Mouse (Mus musculus): ENCODE data around the gene Olfr479. TPM values are rescaled to one million over a fixed set of nuclear protein-coding genes. Genes with fewer than 3 reads are reported as not detected.

Gene Olfr479
- not detected for polyA plus RNA-seq (2014; fragmentation: Illumina TruSeq; extraction: RNeasy Lipid Tissue Mini Kit (QIAGEN cat#74804))

GRCm38 (mm10) chr7:108050393-108050792, at the start of gene Olfr479:
TSS of gene Olfr479 (plus strand) at chr7:108050693.

GRCm38 (mm10) chr7:108033889-108034288, 16.6 kb upstream of the Olfr479 start, which contains the start of gene Olfr478:
TSS of gene Olfr478 (minus strand) at chr7:108033989.

GRCm38 (mm10) chr7:108067246-108067645, 16.8 kb downstream of the Olfr479 start, which contains the start of gene Olfr480:
TSS of gene Olfr480 (minus strand) at chr7:108067346.

GRCm38 (mm10) chr7:108079555-108079954, 29.1 kb downstream of the Olfr479 start, which contains the start of gene Olfr481:
TSS of gene Olfr481 (plus strand) at chr7:108079855.

GRCm38 (mm10) chr7:108097486-108097885, 47.0 kb downstream of the Olfr479 start, which contains the start of gene Olfr482:
TSS of gene Olfr482 (minus strand) at chr7:108097586.

GRCm38 (mm10) chr7:108100549-108100948, 50.1 kb downstream of the Olfr479 start, which contains the start of gene Olfr483:
TSS of gene Olfr483 (plus strand) at chr7:108100849.

Other genes starting within 250 kb of the Olfr479 start
- not detected for gene Ovch2, start 249.5 kb upstream of the Olfr479 start, polyA plus RNA-seq (2014; fragmentation: Illumina TruSeq; extraction: RNeasy Lipid Tissue Mini Kit (QIAGEN cat#74804))
- gene Olfr467, start 238.4 kb upstream of the Olfr479 start, polyA plus RNA-seq (2014; fragmentation: Illumina TruSeq; extraction: RNeasy Lipid Tissue Mini Kit (QIAGEN cat#74804)) = not detected
- gene Olfr469, start 225.2 kb upstream of the Olfr479 start, polyA plus RNA-seq (2014; fragmentation: Illumina TruSeq; extraction: RNeasy Lipid Tissue Mini Kit (QIAGEN cat#74804)) = not detected
- not detected for gene Olfr470, start 203.2 kb upstream of the Olfr479 start, polyA plus RNA-seq (2014; fragmentation: Illumina TruSeq; extraction: RNeasy Lipid Tissue Mini Kit (QIAGEN cat#74804))
- gene Olfr472, start 152.8 kb upstream of the Olfr479 start, polyA plus RNA-seq (2014; fragmentation: Illumina TruSeq; extraction: RNeasy Lipid Tissue Mini Kit (QIAGEN cat#74804)) = not detected
- not detected for gene Olfr473, start 120.2 kb upstream of the Olfr479 start, polyA plus RNA-seq (2014; fragmentation: Illumina TruSeq; extraction: RNeasy Lipid Tissue Mini Kit (QIAGEN cat#74804))
- not detected for gene Olfr474, start 96.0 kb upstream of the Olfr479 start, polyA plus RNA-seq (2014; fragmentation: Illumina TruSeq; extraction: RNeasy Lipid Tissue Mini Kit (QIAGEN cat#74804))
- not detected for gene Olfr476, start 85.9 kb upstream of the Olfr479 start, polyA plus RNA-seq (2014; fragmentation: Illumina TruSeq; extraction: RNeasy Lipid Tissue Mini Kit (QIAGEN cat#74804))
- not detected for gene Olfr477, start 64.0 kb upstream of the Olfr479 start, polyA plus RNA-seq (2014; fragmentation: Illumina TruSeq; extraction: RNeasy Lipid Tissue Mini Kit (QIAGEN cat#74804))
- gene Olfr478, start 16.7 kb upstream of the Olfr479 start, polyA plus RNA-seq (2014; fragmentation: Illumina TruSeq; extraction: RNeasy Lipid Tissue Mini Kit (QIAGEN cat#74804)) = not detected
- not detected for gene Olfr480, start 16.7 kb downstream of the Olfr479 start, polyA plus RNA-seq (2014; fragmentation: Illumina TruSeq; extraction: RNeasy Lipid Tissue Mini Kit (QIAGEN cat#74804))
- not detected for gene Olfr481, start 29.2 kb downstream of the Olfr479 start, polyA plus RNA-seq (2014; fragmentation: Illumina TruSeq; extraction: RNeasy Lipid Tissue Mini Kit (QIAGEN cat#74804))
- not detected for gene Olfr482, start 46.9 kb downstream of the Olfr479 start, polyA plus RNA-seq (2014; fragmentation: Illumina TruSeq; extraction: RNeasy Lipid Tissue Mini Kit (QIAGEN cat#74804))
- not detected for gene Olfr483, start 50.2 kb downstream of the Olfr479 start, polyA plus RNA-seq (2014; fragmentation: Illumina TruSeq; extraction: RNeasy Lipid Tissue Mini Kit (QIAGEN cat#74804))
- gene Olfr484, start 76.8 kb downstream of the Olfr479 start, polyA plus RNA-seq (2014; fragmentation: Illumina TruSeq; extraction: RNeasy Lipid Tissue Mini Kit (QIAGEN cat#74804)) = not detected
- not detected for gene Olfr485, start 109.2 kb downstream of the Olfr479 start, polyA plus RNA-seq (2014; fragmentation: Illumina TruSeq; extraction: RNeasy Lipid Tissue Mini Kit (QIAGEN cat#74804))
- not detected for gene Olfr486, start 122.0 kb downstream of the Olfr479 start, polyA plus RNA-seq (2014; fragmentation: Illumina TruSeq; extraction: RNeasy Lipid Tissue Mini Kit (QIAGEN cat#74804))
- not detected for gene Olfr487, start 163.9 kb downstream of the Olfr479 start, polyA plus RNA-seq (2014; fragmentation: Illumina TruSeq; extraction: RNeasy Lipid Tissue Mini Kit (QIAGEN cat#74804))
- gene Olfr488, start 207.7 kb downstream of the Olfr479 start, polyA plus RNA-seq (2014; fragmentation: Illumina TruSeq; extraction: RNeasy Lipid Tissue Mini Kit (QIAGEN cat#74804)) = not detected
- gene Olfr490, start 238.2 kb downstream of the Olfr479 start, polyA plus RNA-seq (2014; fragmentation: Illumina TruSeq; extraction: RNeasy Lipid Tissue Mini Kit (QIAGEN cat#74804)) = not detected